Mouse (Mus musculus) heart, embryonic 14.5 days (tissue): ENCODE measurements around the gene Nrxn3. TPM values are rescaled to one million over a fixed set of nuclear protein-coding genes. Genes with fewer than 3 reads are reported as not detected.

Source experiments
- ATAC-seq: fragments of 200-750 bp; cut with Nextera tagmentation; 2 replicates; pipeline ENCODE4 v1.8.0; 2017; ENCODE audit warnings: low read depth, moderate TSS enrichment; ENCODE audit not compliant: insufficient number of reproducible peaks, insufficient read depth, low FRiP score
- H3K27ac ChIP-seq, 2 experiments: fragments of 200-500 bp in 1 of 2; fragments of 300-500 bp in 1 of 2; sonication (generic) in 1 of 2; replicated peaks in 1 of 2; 2 replicates each; pipeline ENCODE4 v1.5.1; 2012 to 2014; ENCODE audit warnings: low read depth in 2 of 2, low read length in 2 of 2, control low read depth in 1 of 2, mild to moderate bottlenecking in 1 of 2, mixed read lengths in 1 of 2; ENCODE audit not compliant: control insufficient read depth in 1 of 2, insufficient read depth in 1 of 2
- H3K27me3 ChIP-seq: fragments of 300-500 bp; sonication (generic); 2 replicates; pipeline ENCODE4 v1.6.1; 2014; ENCODE audit warnings: mild to moderate bottlenecking, low read length, control low read depth; ENCODE audit not compliant: control insufficient read depth, insufficient read depth
- H3K36me3 ChIP-seq: fragments of 300-500 bp; sonication (generic); 2 replicates; pipeline ENCODE4 v1.6.1; 2014; ENCODE audit warnings: mild to moderate bottlenecking, control low read depth, low read length, mixed read lengths; ENCODE audit not compliant: control insufficient read depth, insufficient read depth
- H3K4me1 ChIP-seq, 2 experiments: fragments of 200-500 bp in 1 of 2; fragments of 300-500 bp in 1 of 2; sonication (generic) in 1 of 2; 2 replicates each; pipeline ENCODE4 v1.6.1; 2012 to 2014; ENCODE audit warnings: low read length in 2 of 2, control low read depth in 1 of 2, mixed read lengths in 1 of 2; ENCODE audit not compliant: control insufficient read depth in 2 of 2, insufficient read depth in 2 of 2
- H3K4me2 ChIP-seq: fragments of 300-500 bp; sonication (generic); 2 replicates; pipeline ENCODE4 v1.6.1; 2014; ENCODE audit warnings: mild to moderate bottlenecking, low read length
- H3K4me3 ChIP-seq, 2 experiments: fragments of 200-500 bp in 1 of 2; fragments of 300-500 bp in 1 of 2; sonication (generic) in 1 of 2; 2 replicates each; pipeline ENCODE4 v1.5.1; 2012 to 2014; ENCODE audit warnings: low read length in 2 of 2, mild to moderate bottlenecking in 2 of 2, control low read depth in 1 of 2, low read depth in 1 of 2, moderate library complexity in 1 of 2; ENCODE audit not compliant: control insufficient read depth in 1 of 2, insufficient read depth in 1 of 2
- H3K9ac ChIP-seq: fragments of 300-500 bp; sonication (generic); 2 replicates; pipeline ENCODE4 v1.6.1; 2014; ENCODE audit warnings: mild to moderate bottlenecking, low read length
- H3K9me3 ChIP-seq: fragments of 300-500 bp; sonication (generic); 2 replicates; pipeline ENCODE4 v1.6.1; 2016; ENCODE audit warnings: low read length, control low read depth; ENCODE audit not compliant: control insufficient read depth
- WGBS: fragments of 180-500 bp; shearing (Covaris S2); extraction: QIAGEN DNeasy Blood & Tissue Kit; methylation state at CpG from one replicate; pipeline ENCODE4 v1.1.7; 2014; 5-methylcytosine and 5-hydroxymethylcytosine counted together
- polyA plus RNA-seq: library from polyadenylated mRNA; unstranded; fragments of >200 nt; fragmentation: Nextera tagmentation; extraction: Ambion mirVana; gene quantifications from 2 replicates; pipeline ENCODE4 v1.2.1, GENCODE M21; 2014

The Nrxn3 gene
- polyA plus RNA-seq, 1 experiment from 2014 or later = 1.7 TPM

- no peak overlapping the region for H3K27ac ChIP-seq
- WGBS = 41% methylated on average over 7 of the region's 7 CpGs
- no peaks in the 10 kb centered on the region for H3K4me1 ChIP-seq
- H3K9me3 ChIP-seq = no peaks in the 10 kb centered on the region
- no peak overlapping the region for H3K9ac ChIP-seq
- no peaks in the 10 kb centered on the region for H3K36me3 ChIP-seq
- no peak for ATAC-seq
- H3K4me2 ChIP-seq = no peak overlapping the region
- H3K4me3 ChIP-seq = no peak overlapping the region
- H3K27me3 ChIP-seq = no peaks in the 10 kb centered on the region
These were observed 791.1 kb downstream of the Nrxn3 start for GRCm38 (mm10) chr12:89513759-89514158.

- H3K36me3 ChIP-seq = no peaks in the 10 kb centered on the region
- 71% methylated on average over 6 of the region's 6 CpGs for WGBS
- H3K4me2 ChIP-seq = no peak overlapping the region
- no peak overlapping the region for H3K4me3 ChIP-seq
- H3K4me1 ChIP-seq = no peaks in the 10 kb centered on the region
- no peak for ATAC-seq
- no peaks in the 10 kb centered on the region for H3K27me3 ChIP-seq
- H3K9ac ChIP-seq = no peak overlapping the region
- no peaks in the 10 kb centered on the region for H3K9me3 ChIP-seq
- H3K27ac ChIP-seq = no peak overlapping the region
These were observed 793.4 kb downstream of the Nrxn3 start for GRCm38 (mm10) chr12:89516046-89516445.

GRCm38 (mm10) chr12:89530679-89531350 lies 808.1 kb downstream of the Nrxn3 start:
- H3K9ac ChIP-seq = no peak overlapping the region
- H3K9me3 ChIP-seq = no peaks in the 10 kb centered on the region
- no peak for ATAC-seq
- no peak overlapping the region for H3K4me2 ChIP-seq
- no peak overlapping the region for H3K4me3 ChIP-seq
- no peaks in the 10 kb centered on the region for H3K4me1 ChIP-seq
- 32% methylated on average over 4 of the region's 4 CpGs for WGBS
- no peak overlapping the region for H3K27ac ChIP-seq
- no peaks in the 10 kb centered on the region for H3K27me3 ChIP-seq
- no peaks in the 10 kb centered on the region for H3K36me3 ChIP-seq

- no peak overlapping the region for H3K4me2 ChIP-seq
- H3K4me3 ChIP-seq = no peak overlapping the region
- H3K9ac ChIP-seq = no peak overlapping the region
- 64% methylated on average over 2 of the region's 2 CpGs for WGBS
- H3K27ac ChIP-seq = no peak overlapping the region
- no peaks in the 10 kb centered on the region for H3K36me3 ChIP-seq
- no peaks in the 10 kb centered on the region for H3K4me1 ChIP-seq
- no peak for ATAC-seq
- H3K27me3 ChIP-seq = no peaks in the 10 kb centered on the region
- H3K9me3 ChIP-seq = no peaks in the 10 kb centered on the region
These were observed 828.6 kb downstream of the Nrxn3 start for GRCm38 (mm10) chr12:89551291-89551690.

- no peak overlapping the region for H3K4me2 ChIP-seq
- no peaks in the 10 kb centered on the region for H3K4me1 ChIP-seq
- ATAC-seq = no peak
- 70% methylated on average over 4 of the region's 4 CpGs for WGBS
- no peaks in the 10 kb centered on the region for H3K27me3 ChIP-seq
- no peak overlapping the region for H3K9ac ChIP-seq
- no peak overlapping the region for H3K4me3 ChIP-seq
- H3K27ac ChIP-seq = no peak overlapping the region
- H3K36me3 ChIP-seq = no peaks in the 10 kb centered on the region
- no peaks in the 10 kb centered on the region for H3K9me3 ChIP-seq
These were observed 830.7 kb downstream of the Nrxn3 start for GRCm38 (mm10) chr12:89553223-89553880.

GRCm38 (mm10) chr12:89554171-89554570 lies 831.5 kb downstream of the Nrxn3 start:
- no peaks in the 10 kb centered on the region for H3K36me3 ChIP-seq
- H3K4me1 ChIP-seq = no peaks in the 10 kb centered on the region
- no peaks in the 10 kb centered on the region for H3K27me3 ChIP-seq
- WGBS = 58% methylated on average over 2 of the region's 2 CpGs
- no peak overlapping the region for H3K27ac ChIP-seq
- no peak overlapping the region for H3K9ac ChIP-seq
- H3K9me3 ChIP-seq = no peaks in the 10 kb centered on the region
- H3K4me3 ChIP-seq = no peak overlapping the region
- H3K4me2 ChIP-seq = no peak overlapping the region
- no peak for ATAC-seq

GRCm38 (mm10) chr12:89554740-89555430 lies 832.2 kb downstream of the Nrxn3 start:
- Histone ChIP-seq H3K9ac (no peak overlapping the region), H3K4me3 (no peak overlapping the region), H3K4me2 (no peak overlapping the region), H3K4me1 (no peaks in the 10 kb centered on the region), H3K27ac (no peak overlapping the region), H3K9me3 (no peaks in the 10 kb centered on the region), H3K27me3 (no peaks in the 10 kb centered on the region), H3K36me3 (no peaks in the 10 kb centered on the region)
- ATAC-seq = no peak
- 60% methylated on average over 2 of the region's 2 CpGs for WGBS
